Mouse (Mus musculus): ENCODE results near the gene Gja10. TPM values are rescaled to one million over a fixed set of nuclear protein-coding genes. Genes with fewer than 3 reads are reported as not detected.

Gene Gja10
- not detected for total RNA-seq (2021)
- long read RNA-seq, experiment 1, result 0 reads
- long read RNA-seq, experiment 2, result 0 reads

GRCm38 (mm10) chr4:32602660-32603059 is at the start of gene Gja10:
Gja10 (minus strand) TSS chr4:32602760.
- no peak for DNase-seq

GRCm38 (mm10) chr4:32651669-32652068 is 49.1 kb upstream of the Gja10 start:
- no peak for DNase-seq

GRCm38 (mm10) chr4:32621637-32622036 is 19.1 kb upstream of the Gja10 start:
- no peak for DNase-seq

GRCm38 (mm10) chr4:32615034-32615881 is 12.7 kb upstream of the Gja10 start, which contains the start of gene Casp8ap2:
Casp8ap2 (plus strand) TSS chr4:32615451.
- DNase-seq, result peak; percentile 97

- peak; percentile 72 for DNase-seq
Measured at GRCm38 (mm10) chr4:32601135-32601534, 1.4 kb downstream of the Gja10 start.

- no peak for DNase-seq
Measured at GRCm38 (mm10) chr4:32588237-32588636, 14.3 kb downstream of the Gja10 start.

GRCm38 (mm10) chr4:32587543-32587942 is 15.0 kb downstream of the Gja10 start:
- no peak for DNase-seq

- peak; percentile 50 for DNase-seq
Measured at GRCm38 (mm10) chr4:32586596-32586995, 16.0 kb downstream of the Gja10 start.

- no peak for DNase-seq
Measured at GRCm38 (mm10) chr4:32584181-32584580, 18.4 kb downstream of the Gja10 start.

- DNase-seq, result no peak
Measured at GRCm38 (mm10) chr4:32579850-32580249, 22.7 kb downstream of the Gja10 start.

- DNase-seq, result no peak
Measured at GRCm38 (mm10) chr4:32575165-32575564, 27.4 kb downstream of the Gja10 start.

- no peak for DNase-seq
Measured at GRCm38 (mm10) chr4:32574604-32575003, 28.0 kb downstream of the Gja10 start.

GRCm38 (mm10) chr4:32573586-32573985 is 29.0 kb downstream of the Gja10 start:
- DNase-seq, result no peak

- peak; percentile 25 for DNase-seq
Measured at GRCm38 (mm10) chr4:32572118-32572517, 30.4 kb downstream of the Gja10 start.

GRCm38 (mm10) chr4:32571441-32571840 is 31.1 kb downstream of the Gja10 start:
- DNase-seq, result no peak

GRCm38 (mm10) chr4:32570939-32571317 is 31.6 kb downstream of the Gja10 start:
- no peak for DNase-seq

- no peak for DNase-seq
Measured at GRCm38 (mm10) chr4:32569995-32570938, 32.3 kb downstream of the Gja10 start.

- no peak for DNase-seq
Measured at GRCm38 (mm10) chr4:32569054-32569453, 33.5 kb downstream of the Gja10 start.

- no peak for DNase-seq
Measured at GRCm38 (mm10) chr4:32564918-32565317, 37.6 kb downstream of the Gja10 start.

- DNase-seq, result no peak
Measured at GRCm38 (mm10) chr4:32564416-32564815, 38.1 kb downstream of the Gja10 start.

- DNase-seq, result no peak
Measured at GRCm38 (mm10) chr4:32562319-32563115, 40.0 kb downstream of the Gja10 start.

GRCm38 (mm10) chr4:32561555-32562095 is 40.9 kb downstream of the Gja10 start:
- peak; percentile 27 for DNase-seq
